Mouse (Mus musculus): ENCODE data around the gene Mtf1.

- TF ChIP-seq CTCF (IDR thresholded peaks at IDR 0.05; ENCODE audit: insufficient read depth, low read depth, low read length) (no peak), POLR2A (IDR thresholded peaks at IDR 0.05; ENCODE audit: insufficient read depth, low read depth, low read length) (no peak)
Observed at GRCm38 (mm10) chr4:124893769-124894168, 91.9 kb downstream of the Mtf1 start.
